Mouse (Mus musculus): ENCODE measurements around the gene Frzb. TPM values are rescaled to one million over a fixed set of nuclear protein-coding genes. Genes with fewer than 3 reads are reported as not detected.

The Frzb gene
- polyA plus RNA-seq, 1 experiment, result not detected

- no peak overlapping the region for H3K27ac ChIP-seq (ENCODE audit: insufficient read depth, low read depth, low read length)
- no peak overlapping the region for H3K4me3 ChIP-seq (ENCODE audit: insufficient read depth, low read length)
- TF ChIP-seq POLR2A (IDR thresholded peaks at IDR 0.05; ENCODE audit: borderline replicate concordance, low read depth, low read length), result no peak
- TF ChIP-seq CTCF (IDR thresholded peaks at IDR 0.05; ENCODE audit: low read depth, low read length), result no peak
- H3K4me1 ChIP-seq (ENCODE audit: control insufficient read depth, insufficient read depth, low read length), result no peaks in the 10 kb centered on the region
Measured at GRCm38 (mm10) chr2:80396864-80397263, 50.6 kb downstream of the Frzb start.

- H3K4me3 ChIP-seq (ENCODE audit: insufficient read depth, low read length), result no peak overlapping the region
- no peak overlapping the region for H3K27ac ChIP-seq (ENCODE audit: insufficient read depth, low read depth, low read length)
- no peaks in the 10 kb centered on the region for H3K4me1 ChIP-seq (ENCODE audit: control insufficient read depth, insufficient read depth, low read length)
- no peak for TF ChIP-seq CTCF (IDR thresholded peaks at IDR 0.05; ENCODE audit: low read depth, low read length)
- no peak for TF ChIP-seq POLR2A (IDR thresholded peaks at IDR 0.05; ENCODE audit: borderline replicate concordance, low read depth, low read length)
Measured at GRCm38 (mm10) chr2:80396057-80396456, 51.4 kb downstream of the Frzb start.

GRCm38 (mm10) chr2:80388341-80388740 lies 59.1 kb downstream of the Frzb start:
- no peak overlapping the region for H3K27ac ChIP-seq (ENCODE audit: insufficient read depth, low read depth, low read length)
- TF ChIP-seq POLR2A (IDR thresholded peaks at IDR 0.05; ENCODE audit: borderline replicate concordance, low read depth, low read length), result no peak
- TF ChIP-seq CTCF (IDR thresholded peaks at IDR 0.05; ENCODE audit: low read depth, low read length), result no peak

GRCm38 (mm10) chr2:80387668-80388067 lies 59.8 kb downstream of the Frzb start:
- TF ChIP-seq CTCF (IDR thresholded peaks at IDR 0.05; ENCODE audit: low read depth, low read length) (no peak), POLR2A (IDR thresholded peaks at IDR 0.05; ENCODE audit: borderline replicate concordance, low read depth, low read length) (no peak)
- H3K4me3 ChIP-seq (ENCODE audit: insufficient read depth, low read length), result no peak overlapping the region
- H3K4me1 ChIP-seq (ENCODE audit: control insufficient read depth, insufficient read depth, low read length), result no peaks in the 10 kb centered on the region
- H3K27ac ChIP-seq (ENCODE audit: insufficient read depth, low read depth, low read length), result no peak overlapping the region

More at GRCm38 (mm10) chr2:80388341-80388740, 59.1 kb downstream of the Frzb start:
- no peak overlapping the region for H3K4me3 ChIP-seq (ENCODE audit: insufficient read depth, low read length)
- no peaks in the 10 kb centered on the region for H3K4me1 ChIP-seq (ENCODE audit: control insufficient read depth, insufficient read depth, low read length)

GRCm38 (mm10) chr2:80386255-80386654 lies 61.2 kb downstream of the Frzb start:
- no peak overlapping the region for H3K4me3 ChIP-seq (ENCODE audit: insufficient read depth, low read length)
- H3K4me1 ChIP-seq (ENCODE audit: control insufficient read depth, insufficient read depth, low read length), result no peaks in the 10 kb centered on the region
- H3K27ac ChIP-seq (ENCODE audit: insufficient read depth, low read depth, low read length), result no peak overlapping the region
- no peak for TF ChIP-seq CTCF (IDR thresholded peaks at IDR 0.05; ENCODE audit: low read depth, low read length)
- no peak for TF ChIP-seq POLR2A (IDR thresholded peaks at IDR 0.05; ENCODE audit: borderline replicate concordance, low read depth, low read length)

GRCm38 (mm10) chr2:80384447-80384846 lies 63.0 kb downstream of the Frzb start:
- no peak overlapping the region for H3K4me3 ChIP-seq (ENCODE audit: insufficient read depth, low read length)
- H3K27ac ChIP-seq (ENCODE audit: insufficient read depth, low read depth, low read length), result no peak overlapping the region
- H3K4me1 ChIP-seq (ENCODE audit: control insufficient read depth, insufficient read depth, low read length), result no peaks in the 10 kb centered on the region
- TF ChIP-seq CTCF (IDR thresholded peaks at IDR 0.05; ENCODE audit: low read depth, low read length) (no peak), POLR2A (IDR thresholded peaks at IDR 0.05; ENCODE audit: borderline replicate concordance, low read depth, low read length) (no peak)

- no peak overlapping the region for H3K27ac ChIP-seq (ENCODE audit: insufficient read depth, low read depth, low read length)
- TF ChIP-seq CTCF (IDR thresholded peaks at IDR 0.05; ENCODE audit: low read depth, low read length) (no peak), POLR2A (IDR thresholded peaks at IDR 0.05; ENCODE audit: borderline replicate concordance, low read depth, low read length) (no peak)
- no peaks in the 10 kb centered on the region for H3K4me1 ChIP-seq (ENCODE audit: control insufficient read depth, insufficient read depth, low read length)
- H3K4me3 ChIP-seq (ENCODE audit: insufficient read depth, low read length), result no peak overlapping the region
Measured at GRCm38 (mm10) chr2:80379848-80380247, 67.6 kb downstream of the Frzb start.

GRCm38 (mm10) chr2:80374892-80375291 lies 72.5 kb downstream of the Frzb start:
- Histone ChIP-seq H3K4me1 (ENCODE audit: control insufficient read depth, insufficient read depth, low read length) (no peaks in the 10 kb centered on the region), H3K27ac (ENCODE audit: insufficient read depth, low read depth, low read length) (no peak overlapping the region), H3K4me3 (ENCODE audit: insufficient read depth, low read length) (no peak overlapping the region)
- TF ChIP-seq CTCF (IDR thresholded peaks at IDR 0.05; ENCODE audit: low read depth, low read length) (no peak), POLR2A (IDR thresholded peaks at IDR 0.05; ENCODE audit: borderline replicate concordance, low read depth, low read length) (no peak)

- Histone ChIP-seq H3K27ac (ENCODE audit: insufficient read depth, low read depth, low read length) (no peak overlapping the region), H3K4me3 (ENCODE audit: insufficient read depth, low read length) (no peak overlapping the region), H3K4me1 (ENCODE audit: control insufficient read depth, insufficient read depth, low read length) (no peaks in the 10 kb centered on the region)
- TF ChIP-seq CTCF (IDR thresholded peaks at IDR 0.05; ENCODE audit: low read depth, low read length) (no peak), POLR2A (IDR thresholded peaks at IDR 0.05; ENCODE audit: borderline replicate concordance, low read depth, low read length) (no peak)
Measured at GRCm38 (mm10) chr2:80371458-80371857, 76.0 kb downstream of the Frzb start.

Other genes starting within 250 kb of the Frzb start
- not detected in 2 replicates for gene Prdx6b, start 155.2 kb downstream of the Frzb start, polyA plus RNA-seq (2012; ENCODE audit: insufficient read depth, insufficient read length, missing spikeins)
- gene Dnajc10, start 132.2 kb downstream of the Frzb start, polyA plus RNA-seq (2012; ENCODE audit: insufficient read depth, insufficient read length, missing spikeins), result 41.0 and 44.0 TPM in 2 replicates
- gene Nckap1, start 133.8 kb upstream of the Frzb start, polyA plus RNA-seq (2012; ENCODE audit: insufficient read depth, insufficient read length, missing spikeins), result 0.83 and 2.8 TPM in 2 replicates
- 6.2 and 6.8 TPM in 2 replicates for gene Dusp19, start 169.4 kb upstream of the Frzb start, polyA plus RNA-seq (2012; ENCODE audit: insufficient read depth, insufficient read length, missing spikeins)
- gene Nup35, start 169.6 kb upstream of the Frzb start, polyA plus RNA-seq (2012; ENCODE audit: insufficient read depth, insufficient read length, missing spikeins), result 10.8 and 12.9 TPM in 2 replicates

Data from bone marrow macrophage, adult 2 months (primary cell).